Mouse (Mus musculus): ENCODE results near the gene Cd38. TPM values are rescaled to one million over a fixed set of nuclear protein-coding genes. Genes with fewer than 3 reads are reported as not detected.
A peak's percentile ranks its signal among the peaks of the same experiment; 100 is the strongest.

Cd38 gene
- polyA plus RNA-seq, 1 experiment from 2014 or later, result 3.8 TPM

GRCm38 (mm10) chr5:43842011-43842285 lies 26.4 kb upstream of the Cd38 start:
- no peaks in the 10 kb centered on the region for H3K27me3 ChIP-seq
- no peak overlapping the region for H3K27ac ChIP-seq (replicated peaks)
- WGBS, result 80% methylated on average over 5 of the region's 5 CpGs
- no peak for ATAC-seq (ENCODE audit: low FRiP score, low read depth)
- H3K9me3 ChIP-seq, result peaks cover 3% of the 10 kb centered on the region; the same call in 1 of the 2 replicates
- H3K4me2 ChIP-seq (replicated peaks), result no peak overlapping the region
- H3K9ac ChIP-seq (replicated peaks), result no peak overlapping the region
- H3K4me1 ChIP-seq, result peaks cover 8% of the 10 kb centered on the region; the same call in 1 of the 2 replicates
- no peak overlapping the region for H3K4me3 ChIP-seq
- H3K36me3 ChIP-seq, result no peaks in the 10 kb centered on the region

GRCm38 (mm10) chr5:43842576-43843155 lies 25.7 kb upstream of the Cd38 start:
- ATAC-seq (ENCODE audit: low FRiP score, low read depth), result no peak
- Histone ChIP-seq H3K27me3 (no peaks in the 10 kb centered on the region), H3K4me3 (no peak overlapping the region), H3K4me2 (replicated peaks) (no peak overlapping the region), H3K9ac (replicated peaks) (no peak overlapping the region), H3K27ac (replicated peaks) (no peak overlapping the region), H3K4me1 (peaks cover 8% of the 10 kb centered on the region; the same call in 1 of the 2 replicates), H3K36me3 (no peaks in the 10 kb centered on the region), H3K9me3 (peaks cover 3% of the 10 kb centered on the region; the same call in 1 of the 2 replicates)
- 72% methylated on average over 3 of the region's 3 CpGs for WGBS

GRCm38 (mm10) chr5:43845083-43845482 lies 23.3 kb upstream of the Cd38 start:
- Histone ChIP-seq H3K9ac (replicated peaks) (no peak overlapping the region), H3K4me1 (peaks cover 8% of the 10 kb centered on the region; the same call in 1 of the 2 replicates), H3K4me3 (no peak overlapping the region), H3K4me2 (replicated peaks) (no peak overlapping the region), H3K9me3 (peaks cover 3% of the 10 kb centered on the region; the same call in 1 of the 2 replicates), H3K36me3 (no peaks in the 10 kb centered on the region), H3K27ac (replicated peaks) (no peak overlapping the region), H3K27me3 (no peaks in the 10 kb centered on the region)
- ATAC-seq (ENCODE audit: low FRiP score, low read depth), result no peak
- WGBS, result 86% methylated on average over 5 of the region's 5 CpGs

- H3K9me3 ChIP-seq, result peaks cover 3% of the 10 kb centered on the region; the same call in 1 of the 2 replicates
- WGBS, result 54% methylated on average over 1 of the region's 1 CpGs
- H3K9ac ChIP-seq (replicated peaks), result no peak overlapping the region
- H3K27ac ChIP-seq (replicated peaks), result no peak overlapping the region
- H3K27me3 ChIP-seq, result no peaks in the 10 kb centered on the region
- H3K4me2 ChIP-seq (replicated peaks), result no peak overlapping the region
- peaks cover 8% of the 10 kb centered on the region; the same call in 1 of the 2 replicates for H3K4me1 ChIP-seq
- no peak overlapping the region for H3K4me3 ChIP-seq
- no peaks in the 10 kb centered on the region for H3K36me3 ChIP-seq
- no peak for ATAC-seq (ENCODE audit: low FRiP score, low read depth)
Measured at GRCm38 (mm10) chr5:43845646-43846045, 22.7 kb upstream of the Cd38 start.

- 32% methylated on average over 2 of the region's 2 CpGs for WGBS
- Histone ChIP-seq H3K27me3 (no peaks in the 10 kb centered on the region), H3K9me3 (peaks cover 3% of the 10 kb centered on the region; the same call in 1 of the 2 replicates), H3K4me2 (replicated peaks) (no peak overlapping the region), H3K9ac (replicated peaks) (no peak overlapping the region), H3K36me3 (no peaks in the 10 kb centered on the region), H3K4me1 (peaks cover 8% of the 10 kb centered on the region; the same call in 1 of the 2 replicates), H3K27ac (replicated peaks) (no peak overlapping the region), H3K4me3 (no peak overlapping the region)
- ATAC-seq (ENCODE audit: low FRiP score, low read depth), result peak; percentile 54; the same call in 1 of the 2 replicates
Measured at GRCm38 (mm10) chr5:43846227-43846626, 22.1 kb upstream of the Cd38 start.

- no peak overlapping the region for H3K27ac ChIP-seq (replicated peaks)
- peaks cover 8% of the 10 kb centered on the region; the same call in 1 of the 2 replicates for H3K4me1 ChIP-seq
- no peak overlapping the region for H3K9ac ChIP-seq (replicated peaks)
- no peak for ATAC-seq (ENCODE audit: low FRiP score, low read depth)
- H3K27me3 ChIP-seq, result no peaks in the 10 kb centered on the region
- no peaks in the 10 kb centered on the region for H3K36me3 ChIP-seq
- no peak overlapping the region for H3K4me2 ChIP-seq (replicated peaks)
- H3K4me3 ChIP-seq, result no peak overlapping the region
- peaks cover 3% of the 10 kb centered on the region; the same call in 1 of the 2 replicates for H3K9me3 ChIP-seq
Measured at GRCm38 (mm10) chr5:43847555-43847954, 20.8 kb upstream of the Cd38 start.

- H3K4me3 ChIP-seq, result no peak overlapping the region
- peaks cover 8% of the 10 kb centered on the region; the same call in 1 of the 2 replicates for H3K4me1 ChIP-seq
- no peak overlapping the region for H3K27ac ChIP-seq (replicated peaks)
- ATAC-seq (ENCODE audit: low FRiP score, low read depth), result no peak
- no peaks in the 10 kb centered on the region for H3K27me3 ChIP-seq
- H3K9ac ChIP-seq (replicated peaks), result no peak overlapping the region
- WGBS, result 92% methylated on average over 3 of the region's 3 CpGs
- no peaks in the 10 kb centered on the region for H3K36me3 ChIP-seq
- H3K9me3 ChIP-seq, result peaks cover 3% of the 10 kb centered on the region; the same call in 1 of the 2 replicates
- no peak overlapping the region for H3K4me2 ChIP-seq (replicated peaks)
Measured at GRCm38 (mm10) chr5:43848275-43848674, 20.1 kb upstream of the Cd38 start.

- no peak for ATAC-seq (ENCODE audit: low FRiP score, low read depth)
- no peaks in the 10 kb centered on the region for H3K27me3 ChIP-seq
- WGBS, result 81% methylated on average over 11 of the region's 11 CpGs
- H3K36me3 ChIP-seq, result no peaks in the 10 kb centered on the region
- H3K4me3 ChIP-seq, result no peak overlapping the region
- no peaks in the 10 kb centered on the region for H3K4me1 ChIP-seq
- H3K9ac ChIP-seq (replicated peaks), result no peak overlapping the region
- no peak overlapping the region for H3K4me2 ChIP-seq (replicated peaks)
- H3K9me3 ChIP-seq, result no peaks in the 10 kb centered on the region
- H3K27ac ChIP-seq (replicated peaks), result no peak overlapping the region
Measured at GRCm38 (mm10) chr5:43853096-43853867, 15.1 kb upstream of the Cd38 start.

- no peaks in the 10 kb centered on the region for H3K9me3 ChIP-seq
- ATAC-seq (ENCODE audit: low FRiP score, low read depth), result no peak
- H3K4me2 ChIP-seq (replicated peaks), result no peak overlapping the region
- 87% methylated on average over 7 of the region's 7 CpGs for WGBS
- no peaks in the 10 kb centered on the region for H3K4me1 ChIP-seq
- no peak overlapping the region for H3K9ac ChIP-seq (replicated peaks)
- H3K27ac ChIP-seq (replicated peaks), result no peak overlapping the region
- no peak overlapping the region for H3K4me3 ChIP-seq
- no peaks in the 10 kb centered on the region for H3K36me3 ChIP-seq
- no peaks in the 10 kb centered on the region for H3K27me3 ChIP-seq
Measured at GRCm38 (mm10) chr5:43853868-43854488, 14.4 kb upstream of the Cd38 start.

GRCm38 (mm10) chr5:43855769-43856168 lies 12.6 kb upstream of the Cd38 start:
- H3K9ac ChIP-seq (replicated peaks), result no peak overlapping the region
- WGBS, result 83% methylated on average over 2 of the region's 2 CpGs
- no peak overlapping the region for H3K4me2 ChIP-seq (replicated peaks)
- ATAC-seq (ENCODE audit: low FRiP score, low read depth), result no peak
- no peaks in the 10 kb centered on the region for H3K27me3 ChIP-seq
- H3K36me3 ChIP-seq, result no peaks in the 10 kb centered on the region
- H3K4me1 ChIP-seq, result no peaks in the 10 kb centered on the region
- H3K27ac ChIP-seq (replicated peaks), result no peak overlapping the region
- H3K4me3 ChIP-seq, result no peak overlapping the region
- H3K9me3 ChIP-seq, result no peaks in the 10 kb centered on the region

- no peak overlapping the region for H3K4me3 ChIP-seq
- no peaks in the 10 kb centered on the region for H3K9me3 ChIP-seq
- no peak for ATAC-seq (ENCODE audit: low FRiP score, low read depth)
- H3K36me3 ChIP-seq, result no peaks in the 10 kb centered on the region
- no peaks in the 10 kb centered on the region for H3K4me1 ChIP-seq
- 90% methylated on average over 8 of the region's 8 CpGs for WGBS
- H3K27ac ChIP-seq (replicated peaks), result no peak overlapping the region
- no peaks in the 10 kb centered on the region for H3K27me3 ChIP-seq
- H3K9ac ChIP-seq (replicated peaks), result no peak overlapping the region
- H3K4me2 ChIP-seq (replicated peaks), result no peak overlapping the region
Measured at GRCm38 (mm10) chr5:43859663-43860062, 8.7 kb upstream of the Cd38 start.

GRCm38 (mm10) chr5:43860096-43860495 lies 8.3 kb upstream of the Cd38 start:
- no peaks in the 10 kb centered on the region for H3K36me3 ChIP-seq
- no peak overlapping the region for H3K4me3 ChIP-seq
- no peaks in the 10 kb centered on the region for H3K4me1 ChIP-seq
- no peaks in the 10 kb centered on the region for H3K27me3 ChIP-seq
- ATAC-seq (ENCODE audit: low FRiP score, low read depth), result no peak
- 90% methylated on average over 5 of the region's 5 CpGs for WGBS
- H3K4me2 ChIP-seq (replicated peaks), result no peak overlapping the region
- H3K9ac ChIP-seq (replicated peaks), result no peak overlapping the region
- H3K27ac ChIP-seq (replicated peaks), result no peak overlapping the region
- H3K9me3 ChIP-seq, result no peaks in the 10 kb centered on the region

Measured in midbrain, embryonic 12.5 days (tissue).